Mouse (Mus musculus) midbrain, embryonic 15.5 days (tissue): ENCODE results near the gene 4930449I24Rik. TPM values are rescaled to one million over a fixed set of nuclear protein-coding genes. Genes with fewer than 3 reads are reported as not detected.
"Not testable (repeated sequence)": the region's sequence is repeated elsewhere in the genome, so short reads cannot be mapped to it uniquely, and the experiment has no call there.

ENCODE experiments used
- ATAC-seq: fragments of 200-750 bp; cut with Nextera tagmentation; replicated peaks from 2 replicates; pipeline ENCODE4 v1.8.0; 2017; ENCODE audit warnings: moderate TSS enrichment
- H3K27ac ChIP-seq: fragments of 300-500 bp; sonication (generic); 2 replicates; pipeline ENCODE4 v1.5.1; 2015; ENCODE audit warnings: mild to moderate bottlenecking, inconsistent platforms
- H3K27me3 ChIP-seq: fragments of 300-500 bp; sonication (generic); replicated peaks from 2 replicates; pipeline ENCODE4 v1.6.1; 2015; ENCODE audit warnings: inconsistent platforms
- H3K36me3 ChIP-seq: fragments of 300-500 bp; sonication (generic); replicated peaks from 2 replicates; pipeline ENCODE4 v1.6.1; 2015; ENCODE audit warnings: inconsistent platforms
- H3K4me1 ChIP-seq: fragments of 300-500 bp; sonication (generic); 2 replicates; pipeline ENCODE4 v1.6.1; 2015; ENCODE audit warnings: inconsistent platforms
- H3K4me2 ChIP-seq: fragments of 300-500 bp; sonication (generic); 2 replicates; pipeline ENCODE4 v1.6.1; 2015; ENCODE audit warnings: inconsistent platforms, mild to moderate bottlenecking, moderate library complexity
- H3K4me3 ChIP-seq: fragments of 300-500 bp; sonication (generic); 2 replicates; pipeline ENCODE4 v1.5.1; 2015; ENCODE audit warnings: mild to moderate bottlenecking, inconsistent platforms
- H3K9ac ChIP-seq: fragments of 300-500 bp; sonication (generic); 2 replicates; pipeline ENCODE4 v1.6.1; 2015; ENCODE audit warnings: mild to moderate bottlenecking, inconsistent platforms
- H3K9me3 ChIP-seq: fragments of 300-500 bp; sonication (generic); 2 replicates; pipeline ENCODE4 v1.6.1; 2016; ENCODE audit warnings: inconsistent platforms
- WGBS: fragments of 180-500 bp; shearing (Covaris S2); methylation state at CpG from one replicate; pipeline ENCODE4 v1.1.7; 2015; ENCODE audit warnings: mixed read lengths; 5-methylcytosine and 5-hydroxymethylcytosine counted together
- polyA plus RNA-seq: library from polyadenylated mRNA; unstranded; fragments of >200 nt; fragmentation: Nextera tagmentation; extraction: Ambion mirVana; gene quantifications from 2 replicates; pipeline ENCODE4 v1.2.1, GENCODE M21; 2015

The 4930449I24Rik gene
- not detected in 2 replicates for polyA plus RNA-seq

- H3K9me3 ChIP-seq, H3K4me1 ChIP-seq, H3K4me3 ChIP-seq, H3K27me3 ChIP-seq, H3K4me2 ChIP-seq, H3K36me3 ChIP-seq, H3K9ac ChIP-seq, ATAC-seq, H3K27ac ChIP-seq: not testable (repeated sequence)
- WGBS, result no CpG with 5 or more reads among the region's 5 CpGs
Measured at GRCm38 (mm10) chr5:146502099-146502498, at the start of gene 4930449I24Rik. TSS of gene 4930449I24Rik (plus strand) at chr5:146502399.

DNA sequence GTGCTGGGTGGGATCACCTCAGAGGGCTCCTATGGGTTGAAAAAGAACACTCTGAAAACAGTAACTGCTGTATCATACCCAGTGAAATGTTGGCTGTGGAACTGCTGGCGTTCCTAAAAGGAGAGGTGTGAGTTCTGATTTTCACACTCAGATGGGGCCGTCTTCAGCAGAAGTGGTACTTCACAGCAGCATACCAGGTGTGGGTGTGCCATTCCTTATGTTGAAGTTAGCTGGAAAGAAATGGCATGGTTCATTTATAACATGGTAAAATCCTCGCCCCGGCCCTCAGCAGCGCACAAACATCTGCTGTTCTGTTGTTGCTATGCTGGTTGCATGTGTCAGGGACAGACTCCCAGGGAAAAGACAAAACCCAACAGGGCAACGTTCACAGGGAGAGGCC is 48.6 kb upstream of the 4930449I24Rik start:
- no peak overlapping the region for H3K27ac ChIP-seq
- H3K4me2 ChIP-seq, result no peak overlapping the region
- H3K9me3 ChIP-seq, result no peaks in the 10 kb centered on the region
- H3K4me1 ChIP-seq, result no peaks in the 10 kb centered on the region
- H3K9ac ChIP-seq, result no peak overlapping the region
- peaks cover 20% of the 10 kb centered on the region for H3K36me3 ChIP-seq
- no peak for ATAC-seq
- WGBS, result 94% methylated on average over 6 of the region's 6 CpGs
- no peak overlapping the region for H3K4me3 ChIP-seq
- H3K27me3 ChIP-seq, result no peaks in the 10 kb centered on the region

- no peaks in the 10 kb centered on the region for H3K9me3 ChIP-seq
- H3K9ac ChIP-seq, result no peak overlapping the region
- ATAC-seq, result no peak
- no peak overlapping the region for H3K4me2 ChIP-seq
- H3K27me3 ChIP-seq, result no peaks in the 10 kb centered on the region
- no peak overlapping the region for H3K27ac ChIP-seq
- no peaks in the 10 kb centered on the region for H3K4me1 ChIP-seq
- no peak overlapping the region for H3K4me3 ChIP-seq
- 91% methylated on average over 8 of the region's 8 CpGs for WGBS
- peaks cover 20% of the 10 kb centered on the region for H3K36me3 ChIP-seq
Measured at GRCm38 (mm10) chr5:146461612-146462011, 40.6 kb upstream of the 4930449I24Rik start.

GRCm38 (mm10) chr5:146466663-146467062 is 35.5 kb upstream of the 4930449I24Rik start:
- no peak for ATAC-seq
- WGBS, result 94% methylated on average over 19 of the region's 19 CpGs
- Histone ChIP-seq H3K4me3 (no peak overlapping the region), H3K27me3 (no peaks in the 10 kb centered on the region), H3K9ac (no peak overlapping the region), H3K9me3 (no peaks in the 10 kb centered on the region), H3K36me3 (peaks cover 11% of the 10 kb centered on the region; the same call in 1 of the 2 replicates), H3K4me2 (no peak overlapping the region), H3K4me1 (no peaks in the 10 kb centered on the region), H3K27ac (no peak overlapping the region)

- H3K4me1 ChIP-seq, result no peaks in the 10 kb centered on the region
- no peak overlapping the region for H3K9ac ChIP-seq
- peaks cover 11% of the 10 kb centered on the region; the same call in 1 of the 2 replicates for H3K36me3 ChIP-seq
- ATAC-seq, result no peak
- WGBS, result 86% methylated on average over 9 of the region's 9 CpGs
- H3K4me3 ChIP-seq, result no peak overlapping the region
- no peak overlapping the region for H3K4me2 ChIP-seq
- no peaks in the 10 kb centered on the region for H3K27me3 ChIP-seq
- H3K27ac ChIP-seq, result no peak overlapping the region
- H3K9me3 ChIP-seq, result no peaks in the 10 kb centered on the region
Measured at GRCm38 (mm10) chr5:146468311-146468710, 33.9 kb upstream of the 4930449I24Rik start.

- no peak for ATAC-seq
- no peaks in the 10 kb centered on the region for H3K9me3 ChIP-seq
- peaks cover 11% of the 10 kb centered on the region; the same call in 1 of the 2 replicates for H3K36me3 ChIP-seq
- H3K9ac ChIP-seq, result no peak overlapping the region
- WGBS, result 90% methylated on average over 9 of the region's 9 CpGs
- no peaks in the 10 kb centered on the region for H3K27me3 ChIP-seq
- H3K4me3 ChIP-seq, result no peak overlapping the region
- H3K27ac ChIP-seq, result no peak overlapping the region
- H3K4me1 ChIP-seq, result no peaks in the 10 kb centered on the region
- H3K4me2 ChIP-seq, result no peak overlapping the region
Measured at GRCm38 (mm10) chr5:146470821-146471220, 31.4 kb upstream of the 4930449I24Rik start.

DNA sequence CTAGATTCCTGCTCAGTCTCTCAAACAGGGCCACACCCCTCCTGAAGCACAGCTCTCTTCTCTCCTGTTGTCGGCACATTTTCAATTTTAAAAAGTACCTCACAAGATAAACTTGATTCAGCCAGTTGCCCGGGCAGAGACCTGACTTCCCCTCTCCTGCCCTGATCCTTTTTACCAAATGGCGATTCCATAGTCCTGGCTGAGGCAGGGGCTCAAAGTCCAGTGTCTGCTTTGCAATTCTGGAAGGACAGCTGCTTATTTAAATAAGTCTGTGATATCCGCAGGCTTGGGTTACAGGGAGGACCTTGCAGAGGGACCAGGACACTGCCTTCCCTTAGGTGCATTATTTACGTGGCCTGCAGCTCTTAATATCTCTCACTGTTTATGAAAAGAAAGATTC is 30.9 kb upstream of the 4930449I24Rik start:
- no peak overlapping the region for H3K4me2 ChIP-seq
- H3K4me1 ChIP-seq, result no peaks in the 10 kb centered on the region
- no peak for ATAC-seq
- H3K4me3 ChIP-seq, result no peak overlapping the region
- H3K9ac ChIP-seq, result no peak overlapping the region
- peaks cover 9% of the 10 kb centered on the region; the same call in 1 of the 2 replicates for H3K36me3 ChIP-seq
- H3K9me3 ChIP-seq, result no peaks in the 10 kb centered on the region
- no peaks in the 10 kb centered on the region for H3K27me3 ChIP-seq
- H3K27ac ChIP-seq, result no peak overlapping the region
- WGBS, result 91% methylated on average over 5 of the region's 5 CpGs

DNA sequence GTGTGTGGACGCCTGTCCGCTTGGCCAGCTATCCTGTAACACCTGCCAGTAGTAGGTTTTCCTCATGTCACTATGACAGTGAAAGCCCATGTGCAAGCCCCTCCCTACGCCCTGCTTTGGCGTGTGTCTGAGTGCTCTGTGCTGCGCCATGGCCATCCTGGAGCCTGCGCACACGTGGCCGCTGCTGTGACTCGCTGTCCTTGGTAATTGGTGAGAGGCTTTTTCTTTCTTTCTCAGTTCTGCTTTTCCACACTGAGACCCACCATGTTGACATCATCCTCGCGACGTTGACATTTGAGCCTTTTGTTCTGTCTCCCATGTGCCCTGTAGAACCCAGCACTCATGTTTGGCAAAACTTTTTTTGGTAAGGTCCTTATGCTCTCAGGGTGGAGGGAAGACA is 30.4 kb upstream of the 4930449I24Rik start:
- H3K9me3 ChIP-seq, result no peaks in the 10 kb centered on the region
- H3K27ac ChIP-seq, result no peak overlapping the region
- H3K36me3 ChIP-seq, result peaks cover 6% of the 10 kb centered on the region; the same call in 1 of the 2 replicates
- no peak overlapping the region for H3K4me3 ChIP-seq
- H3K4me1 ChIP-seq, result no peaks in the 10 kb centered on the region
- ATAC-seq, result no peak
- H3K27me3 ChIP-seq, result no peaks in the 10 kb centered on the region
- H3K4me2 ChIP-seq, result no peak overlapping the region
- 96% methylated on average over 12 of the region's 12 CpGs for WGBS
- no peak overlapping the region for H3K9ac ChIP-seq

DNA sequence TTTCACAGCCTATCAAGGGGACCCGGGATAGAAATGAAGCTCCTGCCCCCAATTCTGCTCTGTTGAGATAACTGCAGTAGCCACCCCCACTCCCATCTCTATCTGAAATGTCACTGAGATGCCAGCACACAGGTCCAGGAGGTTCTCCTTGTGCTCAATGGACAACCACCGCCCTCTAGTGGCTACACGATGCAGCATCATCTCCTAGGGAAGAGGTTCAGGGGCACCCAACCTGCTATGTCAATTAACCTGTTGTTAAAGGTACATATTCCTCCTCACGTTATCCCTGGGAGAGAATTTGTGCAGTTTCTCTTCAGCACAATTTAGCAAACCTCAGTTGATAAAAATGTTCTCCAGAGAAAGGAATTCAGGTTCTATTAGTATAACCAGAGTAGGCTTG is 22.6 kb upstream of the 4930449I24Rik start:
- ATAC-seq, H3K27ac ChIP-seq: not testable (repeated sequence)
- 10% methylated on average over 4 of the region's 4 CpGs for WGBS

DNA sequence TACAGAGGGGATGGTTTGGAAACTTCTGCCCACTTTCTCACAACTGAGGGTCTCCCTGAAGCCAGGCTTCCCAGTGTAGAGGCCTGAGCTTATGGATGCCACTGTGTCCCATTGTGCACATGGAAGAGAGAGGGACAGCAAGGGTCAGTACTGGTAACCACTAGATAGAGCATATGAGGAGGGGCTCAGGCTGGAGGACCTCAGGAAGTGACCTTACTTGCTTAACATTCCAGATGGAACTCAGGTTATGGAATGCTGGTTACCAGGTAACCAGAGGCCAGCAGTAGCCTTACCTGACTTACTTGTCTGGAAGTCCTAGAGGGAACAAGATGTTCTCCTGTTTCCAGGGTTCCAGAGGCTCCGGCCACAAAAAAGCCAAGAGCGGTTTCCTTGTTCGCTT is 20.5 kb upstream of the 4930449I24Rik start, which contains the start of gene Gm6408:
TSS of gene Gm6408 (plus strand) at position 301 of the 400 bp plus-strand sequence.
- ATAC-seq, H3K27ac ChIP-seq, H3K27me3 ChIP-seq, H3K4me2 ChIP-seq, H3K4me1 ChIP-seq, H3K9me3 ChIP-seq, H3K36me3 ChIP-seq, H3K9ac ChIP-seq, H3K4me3 ChIP-seq: not testable (repeated sequence)
- WGBS, result 100% methylated on average over 3 of the region's 3 CpGs

More for the DNA sequence above, 22.6 kb upstream of the 4930449I24Rik start:
- H3K9me3 ChIP-seq, H3K27me3 ChIP-seq, H3K9ac ChIP-seq, H3K4me1 ChIP-seq, H3K36me3 ChIP-seq, H3K4me2 ChIP-seq, H3K4me3 ChIP-seq: not testable (repeated sequence)

- H3K9me3 ChIP-seq, ATAC-seq, H3K4me2 ChIP-seq, H3K27me3 ChIP-seq, H3K9ac ChIP-seq, H3K27ac ChIP-seq, H3K4me1 ChIP-seq, H3K4me3 ChIP-seq, H3K36me3 ChIP-seq: not testable (repeated sequence)
- WGBS, result 15% methylated on average over 3 of the region's 4 CpGs
Measured at GRCm38 (mm10) chr5:146488959-146489358, 13.2 kb upstream of the 4930449I24Rik start.

DNA sequence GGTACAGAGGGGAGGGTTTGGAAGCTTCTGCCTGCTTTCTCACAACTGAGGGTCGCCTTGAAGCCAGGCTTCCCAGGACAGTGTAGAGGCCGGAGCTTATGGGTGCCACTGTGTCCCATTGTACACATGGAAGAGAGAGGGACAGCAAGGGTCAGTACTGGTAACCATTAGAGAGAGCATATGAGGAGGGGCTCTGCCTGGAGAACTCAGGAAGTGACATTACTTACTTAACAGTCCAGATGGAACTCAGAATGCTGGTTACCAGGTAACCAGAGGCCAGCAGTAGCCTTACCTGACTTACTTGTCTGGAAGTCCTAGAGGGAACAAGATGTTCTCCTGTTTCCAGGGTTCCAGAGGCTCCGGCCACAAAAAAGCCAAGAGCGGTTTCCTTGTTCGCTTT is 11.1 kb upstream of the 4930449I24Rik start, which contains the start of gene Gm6370:
TSS of gene Gm6370 (plus strand) at position 301 of the 400 bp plus-strand sequence.
- H3K4me2 ChIP-seq, H3K9me3 ChIP-seq, ATAC-seq, H3K36me3 ChIP-seq, H3K9ac ChIP-seq, H3K27me3 ChIP-seq, H3K27ac ChIP-seq, H3K4me1 ChIP-seq, H3K4me3 ChIP-seq: not testable (repeated sequence)
- no CpG with 5 or more reads among the region's 5 CpGs for WGBS

DNA sequence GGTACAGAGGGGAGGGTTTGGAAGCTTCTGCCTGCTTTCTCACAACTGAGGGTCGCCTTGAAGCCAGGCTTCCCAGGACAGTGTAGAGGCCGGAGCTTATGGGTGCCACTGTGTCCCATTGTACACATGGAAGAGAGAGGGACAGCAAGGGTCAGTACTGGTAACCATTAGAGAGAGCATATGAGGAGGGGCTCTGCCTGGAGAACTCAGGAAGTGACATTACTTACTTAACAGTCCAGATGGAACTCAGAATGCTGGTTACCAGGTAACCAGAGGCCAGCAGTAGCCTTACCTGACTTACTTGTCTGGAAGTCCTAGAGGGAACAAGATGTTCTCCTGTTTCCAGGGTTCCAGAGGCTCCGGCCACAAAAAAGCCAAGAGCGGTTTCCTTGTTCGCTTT is 11.6 kb downstream of the 4930449I24Rik start, which contains the start of gene Gm3402:
TSS of gene Gm3402 (plus strand) at position 301 of the 400 bp plus-strand sequence.
- not testable (repeated sequence) for H3K9ac ChIP-seq, H3K4me2 ChIP-seq, H3K36me3 ChIP-seq, H3K4me1 ChIP-seq, H3K27ac ChIP-seq, H3K4me3 ChIP-seq, H3K27me3 ChIP-seq, ATAC-seq, H3K9me3 ChIP-seq
- WGBS, result 80% methylated on average over 1 of the region's 5 CpGs
